Mouse (Mus musculus) erythroblast, embryonic 14.5 days (primary cell): ENCODE results near the gene Hesx1.

Source experiments
- GATA1 ChIP-seq: IDR thresholded peaks from 2 replicates; pipeline ENCODE4 v1.6.1; 2012; ENCODE audit warnings: low read length, inconsistent platforms, mixed read lengths
- TAL1 ChIP-seq: IDR thresholded peaks from 3 replicates; pipeline ENCODE4 v1.6.1; 2012; ENCODE audit warnings: low read length, inconsistent platforms, mixed read lengths

GRCm38 (mm10) chr14:26970439-26970932, 23.7 kb upstream of the Hesx1 start:
- TF ChIP-seq GATA1: no peak
- no peak for TF ChIP-seq TAL1
